Mouse (Mus musculus) c-Kit-negative CD71-positive TER-119-positive erythroid progenitor cells, embryonic 14.5 days (primary cell): ENCODE results near the gene Pglyrp1.
"Not testable (repeated sequence)": the region's sequence is repeated elsewhere in the genome, so short reads cannot be mapped to it uniquely, and the experiment has no call there.

Experiments used
- DNase-seq: peaks from one replicate; pipeline ENCODE4 v3.0.0-alpha.2; 2013; ENCODE audit warnings: low read depth, low spot score

The Pglyrp1 gene

GRCm38 (mm10) chr7:18871031-18871430 is at the start of gene Pglyrp1:
Pglyrp1 (plus strand) TSS chr7:18871331.
- DNase-seq, result not testable (repeated sequence)

GRCm38 (mm10) chr7:18821507-18821906 is 49.6 kb upstream of the Pglyrp1 start, which contains the start of gene Psg17:
Psg17 (minus strand) TSS chr7:18821607.
- DNase-seq, result no peak

GRCm38 (mm10) chr7:18827792-18828546 is 43.2 kb upstream of the Pglyrp1 start:
- DNase-seq, result no peak

- DNase-seq, result no peak
Observed at GRCm38 (mm10) chr7:18828592-18828991, 42.5 kb upstream of the Pglyrp1 start.

- no peak for DNase-seq
Observed at GRCm38 (mm10) chr7:18829545-18829944, 41.6 kb upstream of the Pglyrp1 start.

GRCm38 (mm10) chr7:18832298-18832697 is 38.8 kb upstream of the Pglyrp1 start:
- DNase-seq, result no peak

GRCm38 (mm10) chr7:18839865-18840264 is 31.3 kb upstream of the Pglyrp1 start, which contains the start of gene Mill2:
Mill2 (plus strand) TSS chr7:18839966.
- no peak for DNase-seq

GRCm38 (mm10) chr7:18840386-18841173 is 30.6 kb upstream of the Pglyrp1 start:
- DNase-seq, result no peak

- DNase-seq, result no peak
Observed at GRCm38 (mm10) chr7:18841174-18841567, 30.0 kb upstream of the Pglyrp1 start.

GRCm38 (mm10) chr7:18844811-18845210 is 26.3 kb upstream of the Pglyrp1 start:
- no peak for DNase-seq

- DNase-seq, result no peak
Observed at GRCm38 (mm10) chr7:18848395-18848794, 22.7 kb upstream of the Pglyrp1 start.

GRCm38 (mm10) chr7:18858310-18858916 is 12.7 kb upstream of the Pglyrp1 start:
- DNase-seq, result no peak

- DNase-seq, result no peak
Observed at GRCm38 (mm10) chr7:18862801-18863200, 8.3 kb upstream of the Pglyrp1 start.

- DNase-seq, result no peak
Observed at GRCm38 (mm10) chr7:18868491-18868890, 2.6 kb upstream of the Pglyrp1 start.

- DNase-seq, result no peak
Observed at GRCm38 (mm10) chr7:18872014-18872802, 1.1 kb downstream of the Pglyrp1 start.

GRCm38 (mm10) chr7:18872816-18873215 is 1.7 kb downstream of the Pglyrp1 start:
- no peak for DNase-seq

GRCm38 (mm10) chr7:18873253-18873652 is 2.1 kb downstream of the Pglyrp1 start:
- no peak for DNase-seq

- no peak for DNase-seq
Observed at GRCm38 (mm10) chr7:18875372-18875771, 4.2 kb downstream of the Pglyrp1 start.

GRCm38 (mm10) chr7:18878691-18879090 is 7.6 kb downstream of the Pglyrp1 start:
- no peak for DNase-seq

- DNase-seq, result no peak
Observed at GRCm38 (mm10) chr7:18883991-18884744, 13.0 kb downstream of the Pglyrp1 start.
